Mouse (Mus musculus) embryonic facial prominence, embryonic 12.5 days (tissue): ENCODE results near the gene Cfap57. TPM values are rescaled to one million over a fixed set of nuclear protein-coding genes. Genes with fewer than 3 reads are reported as not detected.
"Not testable (repeated sequence)": the region's sequence is repeated elsewhere in the genome, so short reads cannot be mapped to it uniquely, and the experiment has no call there.

Experiments
- ATAC-seq: fragments of 200-750 bp; cut with Nextera tagmentation; 2 replicates; pipeline ENCODE4 v1.8.0; 2017; ENCODE audit not compliant: insufficient number of reproducible peaks, insufficient read depth, low FRiP score, low TSS enrichment
- H3K27ac ChIP-seq: fragments of 300-500 bp; sonication (generic); 2 replicates; pipeline ENCODE4 v1.5.1; 2016; ENCODE audit warnings: mild to moderate bottlenecking
- H3K27me3 ChIP-seq: fragments of 300-500 bp; sonication (generic); 2 replicates; pipeline ENCODE4 v1.6.1; 2016; ENCODE audit warnings: mild to moderate bottlenecking, moderate library complexity
- H3K36me3 ChIP-seq: fragments of 300-500 bp; sonication (generic); 2 replicates; pipeline ENCODE4 v1.6.1; 2016; ENCODE audit warnings: mild to moderate bottlenecking
- H3K4me1 ChIP-seq: fragments of 300-500 bp; sonication (generic); 2 replicates; pipeline ENCODE4 v1.6.1; 2016
- H3K4me2 ChIP-seq: fragments of 300-500 bp; sonication (generic); replicated peaks from 2 replicates; pipeline ENCODE4 v1.6.1; 2016; ENCODE audit warnings: mild to moderate bottlenecking, moderate library complexity
- H3K4me3 ChIP-seq: fragments of 300-500 bp; sonication (generic); 2 replicates; pipeline ENCODE4 v1.5.1; 2016; ENCODE audit warnings: mild to moderate bottlenecking
- H3K9ac ChIP-seq: fragments of 300-500 bp; sonication (generic); 2 replicates; pipeline ENCODE4 v1.6.1; 2016; ENCODE audit warnings: mild to moderate bottlenecking, moderate library complexity
- H3K9me3 ChIP-seq: fragments of 300-500 bp; sonication (generic); 2 replicates; pipeline ENCODE4 v1.6.1; 2016; ENCODE audit warnings: mild to moderate bottlenecking, moderate library complexity
- WGBS: fragments of 180-500 bp; shearing (Covaris S2); methylation state at CpG from one replicate; pipeline ENCODE4 v1.1.7; 2016; 5-methylcytosine and 5-hydroxymethylcytosine counted together
- polyA plus RNA-seq: library from polyadenylated mRNA; unstranded; fragments of >200 nt; fragmentation: Nextera tagmentation; extraction: Ambion mirVana; gene quantifications from 2 replicates; pipeline ENCODE4 v1.2.1, GENCODE M21; 2016

Cfap57 gene
- polyA plus RNA-seq, 1 experiment from 2014 or later: 0.46 TPM

DNA sequence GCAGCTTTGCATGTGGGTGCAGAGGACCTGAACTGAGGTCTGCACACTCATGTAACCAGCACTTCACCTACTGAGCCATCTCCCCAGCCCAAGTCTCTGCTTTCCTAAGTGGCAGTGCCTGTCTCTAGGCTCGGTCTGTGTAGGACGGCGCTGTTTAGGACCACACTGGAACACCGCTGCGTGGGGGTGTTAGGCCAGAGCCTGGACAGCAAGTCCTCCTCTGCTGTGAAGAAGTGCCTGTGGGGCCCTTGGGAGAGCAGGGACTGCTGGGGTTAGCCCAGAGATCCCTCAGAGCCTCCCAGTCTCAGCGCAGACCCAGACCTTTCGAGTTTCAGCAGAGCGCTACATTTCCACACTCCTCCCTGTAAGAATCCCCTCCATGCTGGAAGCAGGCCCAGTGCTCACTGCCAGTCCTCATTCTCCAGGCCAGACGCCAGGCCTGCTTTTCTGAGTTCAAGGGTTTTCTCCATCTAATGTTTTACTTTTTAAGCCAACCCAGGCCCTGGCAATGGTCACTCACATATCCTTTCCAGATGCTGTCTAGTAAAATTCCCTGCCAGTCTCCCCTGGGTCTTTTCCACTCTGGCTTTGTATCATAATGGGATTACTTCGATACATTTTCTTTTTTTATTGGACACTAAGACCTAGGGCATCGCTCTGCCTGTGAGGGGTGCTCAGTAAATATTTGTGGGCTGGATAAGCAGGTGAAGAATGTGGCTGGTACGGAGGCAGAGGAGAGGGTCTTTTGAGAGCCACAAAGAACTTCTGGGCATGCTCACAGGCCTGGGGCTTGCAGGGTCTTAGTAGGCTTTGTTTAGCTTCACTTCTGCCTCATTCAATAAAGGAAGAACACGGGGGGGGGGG, 56.3 kb downstream of the Cfap57 start:
- Histone ChIP-seq H3K36me3 (no peaks in the 10 kb centered on the region), H3K27me3 (no peaks in the 10 kb centered on the region), H3K27ac (0 out of 2 replicates have a peak overlapping the region, but pooled peaks have one; percentile 2), H3K9me3 (no peaks in the 10 kb centered on the region), H3K9ac (no peak overlapping the region), H3K4me1 (no peaks in the 10 kb centered on the region), H3K4me3 (no peak overlapping the region), H3K4me2 (no peak overlapping the region)
- WGBS: 69% methylated on average over 13 of the region's 13 CpGs
- ATAC-seq: no peak

DNA sequence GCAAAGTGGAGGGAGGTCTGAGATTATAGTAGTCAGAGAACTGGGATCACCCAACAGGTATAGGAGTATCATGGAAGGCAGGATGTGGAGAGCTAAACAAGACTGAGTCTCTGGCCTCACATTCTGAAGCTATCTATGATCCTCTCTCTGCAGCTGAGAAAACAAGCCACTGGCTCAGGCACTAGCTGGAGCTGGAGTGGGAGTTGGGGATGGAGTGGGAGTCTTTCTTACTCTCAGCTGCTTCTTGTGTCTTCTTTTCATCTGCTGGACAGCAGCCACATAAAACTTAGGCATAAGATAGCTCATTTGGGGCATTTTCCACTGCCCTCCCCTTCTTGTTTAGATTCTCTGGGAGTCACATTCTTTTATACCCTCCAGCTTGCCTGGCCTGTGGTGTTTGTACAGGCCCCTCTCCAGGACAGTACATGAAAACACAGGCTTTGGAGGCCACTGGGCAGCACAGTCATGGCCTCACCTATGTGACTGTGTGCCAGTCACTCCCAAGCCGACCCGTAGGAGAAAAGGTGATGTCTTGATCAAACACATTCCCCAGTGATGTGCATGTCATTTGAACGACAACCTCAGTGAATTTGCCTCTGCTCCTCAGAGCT, 67.4 kb downstream of the Cfap57 start:
- H3K4me3 ChIP-seq: no peak overlapping the region
- no peak overlapping the region for H3K4me2 ChIP-seq
- no peak for ATAC-seq
- H3K9me3 ChIP-seq: no peaks in the 10 kb centered on the region
- WGBS: 66% methylated on average over 3 of the region's 3 CpGs
- no peak overlapping the region for H3K27ac ChIP-seq
- no peaks in the 10 kb centered on the region for H3K36me3 ChIP-seq
- H3K4me1 ChIP-seq: no peaks in the 10 kb centered on the region
- H3K27me3 ChIP-seq: no peaks in the 10 kb centered on the region
- no peak overlapping the region for H3K9ac ChIP-seq

DNA sequence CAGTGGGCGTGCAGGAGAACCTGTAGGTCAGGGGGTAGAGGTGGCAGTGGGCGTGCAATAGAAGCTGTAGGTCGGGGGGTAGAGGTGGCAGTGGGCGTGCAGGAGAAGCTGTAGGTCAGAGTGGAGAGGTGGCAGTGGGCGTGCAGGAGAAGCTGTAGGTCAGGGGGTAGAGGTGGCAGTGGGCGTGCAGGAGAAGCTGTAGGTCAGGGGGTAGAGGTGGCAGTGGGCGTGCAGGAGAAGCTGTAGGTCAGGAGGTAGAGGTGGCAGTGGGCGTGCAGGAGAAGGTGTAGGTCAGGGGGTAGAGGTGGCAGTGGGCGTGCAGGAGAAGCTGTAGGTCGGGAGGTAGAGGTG, 72.5 kb downstream of the Cfap57 start:
- not testable (repeated sequence) for H3K9ac ChIP-seq, ATAC-seq, H3K27ac ChIP-seq, H3K4me1 ChIP-seq, H3K9me3 ChIP-seq, H3K4me2 ChIP-seq, H3K36me3 ChIP-seq, H3K4me3 ChIP-seq, H3K27me3 ChIP-seq
- 88% methylated on average over 10 of the region's 10 CpGs for WGBS

DNA sequence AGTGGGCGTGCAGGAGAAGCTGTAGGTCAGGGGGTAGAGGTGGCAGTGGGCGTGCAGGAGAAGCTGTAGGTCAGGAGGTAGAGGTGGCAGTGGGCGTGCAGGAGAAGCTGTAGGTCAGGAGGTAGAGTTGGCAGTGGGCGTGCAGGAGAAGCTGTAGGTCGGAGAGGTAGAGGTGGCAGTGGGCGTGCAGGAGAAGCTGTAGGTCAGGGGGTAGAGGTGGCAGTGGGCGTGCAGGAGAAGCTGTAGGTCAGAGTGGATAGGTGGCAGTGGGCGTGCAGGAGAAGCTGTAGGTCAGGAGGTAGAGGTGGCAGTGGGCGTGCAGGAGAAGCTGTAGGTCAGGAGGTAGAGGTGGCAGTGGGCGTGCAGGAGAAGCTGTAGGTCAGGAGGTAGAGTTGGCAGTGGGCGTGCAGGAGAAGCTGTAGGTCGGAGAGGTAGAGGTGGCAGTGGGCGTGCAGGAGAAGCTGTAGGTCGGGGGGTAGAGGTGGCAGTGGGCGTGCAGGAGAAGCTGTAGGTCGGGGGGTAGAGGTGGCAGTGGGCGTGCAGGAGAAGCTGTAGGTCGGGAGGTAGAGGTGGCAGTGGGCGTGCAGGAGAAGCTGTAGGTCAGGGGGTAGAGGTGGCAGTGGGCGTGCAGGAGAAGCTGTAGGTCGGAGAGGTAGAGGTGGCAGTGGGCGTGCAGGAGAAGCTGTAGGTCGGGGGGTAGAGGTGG, 73.0 kb downstream of the Cfap57 start:
- H3K4me1 ChIP-seq, ATAC-seq, H3K27ac ChIP-seq, H3K27me3 ChIP-seq, H3K9me3 ChIP-seq, H3K4me3 ChIP-seq, H3K9ac ChIP-seq, H3K4me2 ChIP-seq, H3K36me3 ChIP-seq: not testable (repeated sequence)
- WGBS: 88% methylated on average over 23 of the region's 23 CpGs

DNA sequence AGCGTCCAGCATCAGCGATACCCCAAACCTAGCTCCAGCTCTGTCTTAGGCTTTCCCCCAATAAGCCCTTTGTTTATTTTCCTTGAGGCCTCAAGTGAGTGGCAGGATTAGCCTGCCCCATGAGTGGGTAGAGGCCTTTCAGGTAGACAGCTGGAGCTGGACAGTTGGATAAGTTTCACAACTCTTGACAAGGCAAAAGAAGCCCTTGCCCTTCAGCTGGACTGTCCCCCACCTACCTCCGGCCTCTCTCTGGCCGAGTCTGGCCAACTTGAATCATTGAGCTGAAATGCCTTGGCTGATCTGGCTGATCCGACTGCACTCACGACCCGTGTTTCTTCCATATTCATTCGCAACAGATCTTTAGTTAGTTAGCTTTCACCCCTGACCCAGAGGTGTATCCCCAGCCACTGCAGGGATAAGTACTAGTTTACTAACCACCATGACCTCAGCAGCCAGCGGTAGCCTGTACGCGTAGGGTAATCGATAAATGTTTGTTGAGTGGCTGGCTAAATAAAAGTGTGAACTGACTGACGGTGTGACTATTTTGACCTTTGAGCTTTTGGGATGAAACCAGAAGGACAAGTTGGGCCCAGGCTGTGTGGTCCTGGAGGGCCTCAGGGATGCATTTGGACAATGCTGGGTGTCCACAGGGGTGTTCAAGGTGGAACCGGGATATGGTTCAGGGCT, 76.0 kb downstream of the Cfap57 start:
- ATAC-seq: no peak
- Histone ChIP-seq H3K4me1 (peaks cover 18% of the 10 kb centered on the region), H3K9me3 (no peaks in the 10 kb centered on the region), H3K9ac (no peak overlapping the region), H3K27ac (no peak overlapping the region), H3K27me3 (0 out of 2 replicates have a peak, but pooled peaks cover 5% of the 10 kb centered on the region), H3K4me3 (no peak overlapping the region), H3K4me2 (0 out of 2 replicates have a peak overlapping the region, but pooled peaks have one; percentile 54), H3K36me3 (no peaks in the 10 kb centered on the region)
- WGBS: 71% methylated on average over 14 of the region's 14 CpGs

DNA sequence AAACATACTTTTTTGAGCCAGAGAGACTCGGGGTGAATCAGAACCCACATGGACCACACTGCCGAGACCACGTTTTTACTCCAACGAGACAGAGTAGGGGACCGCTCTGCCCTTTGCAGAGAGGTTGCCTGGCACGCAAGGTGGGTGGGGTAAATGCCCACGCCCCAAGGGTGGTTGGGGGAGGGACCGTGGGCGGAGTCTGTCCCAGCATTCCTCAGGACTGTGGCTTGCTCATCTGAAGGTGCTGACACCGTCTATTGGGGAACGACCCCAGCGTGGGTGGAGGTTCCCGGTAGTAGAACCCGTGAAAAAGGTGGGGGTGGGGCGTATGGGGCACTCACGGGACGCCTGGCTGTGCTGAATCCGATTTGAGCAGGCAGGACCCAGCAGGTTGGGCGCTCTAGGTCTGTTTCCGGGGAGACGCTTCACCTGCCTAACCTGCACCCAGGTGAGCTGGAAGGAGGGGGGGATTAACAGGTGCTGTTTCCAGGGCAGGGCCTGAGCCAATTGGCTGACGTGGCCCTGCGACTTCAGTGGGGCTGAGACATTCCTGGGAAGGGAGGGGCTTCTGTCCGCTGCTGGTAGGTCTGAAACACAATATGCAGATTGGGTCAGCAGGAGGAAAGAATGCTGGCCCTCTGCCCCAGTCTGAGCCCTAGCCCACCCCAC, 76.9 kb downstream of the Cfap57 start, which contains the start of gene Tmem125:
Gene Tmem125, minus strand, starts transcription at position 453 of the 669 bp plus-strand sequence.
- no peak within 1 kb of the TSS for H3K9ac ChIP-seq
- WGBS: 1% methylated on average over 24 of the region's 24 CpGs

DNA sequence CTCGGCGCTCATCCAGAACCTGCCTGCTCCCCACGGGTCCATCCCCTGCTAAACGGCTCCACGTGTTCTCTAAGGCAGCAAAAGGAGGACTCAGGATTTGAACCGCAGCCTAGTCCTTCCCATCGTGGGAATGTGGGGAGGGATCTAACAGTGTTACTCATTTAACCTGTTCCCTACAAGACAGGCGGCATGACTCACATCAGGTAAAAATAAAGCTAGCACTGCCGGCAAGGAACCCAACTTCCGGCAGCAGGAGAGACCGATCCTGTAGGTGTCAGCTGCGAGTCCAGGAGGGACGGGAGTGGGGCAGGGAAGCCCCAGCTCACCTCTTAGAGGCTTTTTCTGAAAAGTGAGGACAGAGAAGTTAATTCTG, 77.4 kb downstream of the Cfap57 start:
- 9% methylated on average over 13 of the region's 13 CpGs for WGBS
- no peak overlapping the region for H3K27ac ChIP-seq
- no peak overlapping the region for H3K9ac ChIP-seq
- peaks cover 22% of the 10 kb centered on the region for H3K4me1 ChIP-seq
- ATAC-seq: no peak
- H3K4me3 ChIP-seq: peak overlapping the region; percentile 24
- H3K4me2 ChIP-seq: peak overlapping the region; percentile 54
- H3K36me3 ChIP-seq: no peaks in the 10 kb centered on the region
- no peaks in the 10 kb centered on the region for H3K9me3 ChIP-seq
- H3K27me3 ChIP-seq: peaks cover 10% of the 10 kb centered on the region; the same call in 1 of the 2 replicates

More for the DNA sequence above, 76.9 kb downstream of the Cfap57 start, which contains the start of gene Tmem125:
- peak; percentile 80 for ATAC-seq
- no peak within 1 kb of the TSS for H3K27ac ChIP-seq
- H3K4me1 ChIP-seq: peaks cover 19% of the 10 kb centered on the region
- no peaks in the 10 kb centered on the region for H3K9me3 ChIP-seq
- H3K4me2 ChIP-seq: peak within 1 kb of the TSS; percentile 54
- H3K4me3 ChIP-seq: peak within 1 kb of the TSS; percentile 24
- peaks cover 7% of the 10 kb centered on the region; the same call in 1 of the 2 replicates for H3K27me3 ChIP-seq
- no peaks in the 10 kb centered on the region for H3K36me3 ChIP-seq

DNA sequence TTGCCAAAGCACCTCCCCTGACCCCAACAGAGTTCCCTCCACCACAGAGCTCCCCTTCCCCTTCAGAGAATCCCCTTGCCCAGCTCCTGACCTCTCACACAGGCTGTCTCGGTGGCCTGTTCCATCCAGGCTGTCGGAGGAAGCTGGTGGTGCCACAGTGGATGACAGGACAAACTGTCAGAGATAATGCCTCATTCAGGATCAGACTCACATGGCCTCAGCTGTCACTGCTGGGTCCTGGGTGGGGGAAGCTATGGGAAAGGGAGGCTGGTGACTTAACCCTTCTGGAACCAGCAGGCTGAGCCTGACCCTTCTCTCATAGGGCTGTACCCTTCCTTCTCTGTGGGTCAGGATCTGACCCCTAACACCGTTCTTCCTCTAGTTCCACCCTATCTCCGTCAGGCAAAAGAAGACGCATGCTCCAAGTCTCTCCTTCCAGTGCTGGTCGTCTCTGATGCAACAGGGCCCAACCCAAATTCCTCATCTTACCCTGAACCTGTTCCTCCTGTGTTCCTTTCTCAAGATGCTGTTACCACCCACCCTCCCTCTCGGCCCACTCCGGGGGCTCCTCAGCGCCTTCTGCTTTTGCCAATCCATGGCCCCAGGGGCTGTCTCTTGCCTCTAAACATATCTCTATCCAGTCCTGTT, 77.9 kb downstream of the Cfap57 start:
- 41% methylated on average over 9 of the region's 9 CpGs for WGBS
- peaks cover 24% of the 10 kb centered on the region for H3K4me1 ChIP-seq
- H3K4me3 ChIP-seq: no peak overlapping the region
- peak overlapping the region; percentile 54; the same call in 1 of the 2 replicates for H3K4me2 ChIP-seq
- H3K36me3 ChIP-seq: no peaks in the 10 kb centered on the region
- ATAC-seq: no peak
- H3K9ac ChIP-seq: no peak overlapping the region
- H3K27me3 ChIP-seq: peaks cover 10% of the 10 kb centered on the region; the same call in 1 of the 2 replicates
- no peak overlapping the region for H3K27ac ChIP-seq
- no peaks in the 10 kb centered on the region for H3K9me3 ChIP-seq

DNA sequence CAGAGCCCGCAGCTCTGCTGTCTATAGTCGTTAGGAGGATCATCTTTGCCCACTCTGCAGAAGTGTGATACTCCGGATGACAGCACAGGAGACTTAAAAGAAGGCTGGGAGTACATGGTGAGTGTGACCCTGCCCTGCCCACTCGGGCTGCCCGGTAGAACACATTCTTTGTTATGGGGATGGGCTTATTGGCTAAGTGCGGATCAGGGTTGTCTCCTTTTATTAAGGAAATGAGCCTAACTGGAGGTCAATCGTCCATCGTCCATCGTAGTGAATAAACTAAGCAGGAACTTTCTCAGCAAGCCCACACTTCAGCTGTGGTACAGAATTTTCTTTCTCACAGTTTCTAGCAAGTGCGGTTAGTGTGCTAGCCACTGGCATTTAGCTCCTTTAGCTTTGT, 80.7 kb downstream of the Cfap57 start:
- no peak overlapping the region for H3K27ac ChIP-seq
- H3K4me2 ChIP-seq: no peak overlapping the region
- no peak overlapping the region for H3K9ac ChIP-seq
- 15% methylated on average over 10 of the region's 10 CpGs for WGBS
- H3K36me3 ChIP-seq: no peaks in the 10 kb centered on the region
- no peak overlapping the region for H3K4me3 ChIP-seq
- no peak for ATAC-seq
- H3K4me1 ChIP-seq: peaks cover 24% of the 10 kb centered on the region
- peaks cover 10% of the 10 kb centered on the region; the same call in 1 of the 2 replicates for H3K27me3 ChIP-seq
- no peaks in the 10 kb centered on the region for H3K9me3 ChIP-seq

DNA sequence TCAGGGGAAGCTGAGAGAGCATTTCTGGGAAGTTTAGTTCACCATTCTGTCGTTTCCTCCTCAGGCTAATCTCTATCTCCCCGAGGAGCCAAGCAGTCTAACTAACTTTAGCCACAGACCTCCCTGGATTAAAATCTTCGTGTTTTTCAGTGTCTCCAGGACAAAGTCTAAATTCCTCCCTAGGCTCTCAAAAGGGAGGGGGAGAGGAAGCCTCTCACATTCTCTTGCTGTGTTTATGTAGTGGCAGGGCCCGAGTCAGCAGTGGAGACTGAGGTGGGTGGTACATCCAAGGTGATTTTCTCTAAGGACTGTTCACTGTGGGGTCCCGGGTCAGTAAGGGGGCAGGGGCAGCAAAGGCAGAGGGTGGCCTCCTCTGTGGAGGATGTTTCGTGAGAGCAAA, 82.8 kb downstream of the Cfap57 start:
- H3K4me2 ChIP-seq: no peak overlapping the region
- H3K9ac ChIP-seq: no peak overlapping the region
- 38% methylated on average over 6 of the region's 6 CpGs for WGBS
- no peaks in the 10 kb centered on the region for H3K36me3 ChIP-seq
- peaks cover 17% of the 10 kb centered on the region for H3K4me1 ChIP-seq
- H3K27ac ChIP-seq: no peak overlapping the region
- no peak for ATAC-seq
- H3K9me3 ChIP-seq: no peaks in the 10 kb centered on the region
- peaks cover 10% of the 10 kb centered on the region; the same call in 1 of the 2 replicates for H3K27me3 ChIP-seq
- H3K4me3 ChIP-seq: no peak overlapping the region
